Mouse (Mus musculus) gastrocnemius, adult 2 months (tissue): Measurements from ENCODE around the gene Ftsj3. TPM values are rescaled to one million over a fixed set of nuclear protein-coding genes. Genes with fewer than 3 reads are reported as not detected.
A peak's percentile ranks its signal among the peaks of the same experiment; 100 is the strongest.

Experiments used
- DNase-seq: peaks from one replicate; pipeline ENCODE4 v3.0.0; 2022
- H3K27ac ChIP-seq: fragments of 200-600 bp; 2 replicates; pipeline ENCODE4 v1.8.1; 2022; ENCODE audit warnings: mild to moderate bottlenecking
- H3K4me3 ChIP-seq: fragments of 200-600 bp; 2 replicates; pipeline ENCODE4 v1.8.1; 2022; ENCODE audit warnings: mild to moderate bottlenecking, moderate library complexity
- CTCF ChIP-seq: fragments of 200-600 bp; IDR thresholded peaks from 2 replicates; pipeline ENCODE4 v1.8.1; 2022; ENCODE audit warnings: antibody characterized with exemption, mild to moderate bottlenecking, moderate library complexity
- intact Hi-C: fragments of 180-260 bp; cut with DNase I; formaldehyde crosslinking; loops from one replicate; pipeline ENCODE4 v1.15.1; 2025
- total RNA-seq, 2 experiments: library from RNA; stranded (reverse); gene quantifications; 2 replicates each; pipeline ENCODE4 v1.2.3; 2021

Gene Ftsj3
- total RNA-seq, 2 experiments from 2014 or later = 21.9 to 22.3 TPM

DNA sequence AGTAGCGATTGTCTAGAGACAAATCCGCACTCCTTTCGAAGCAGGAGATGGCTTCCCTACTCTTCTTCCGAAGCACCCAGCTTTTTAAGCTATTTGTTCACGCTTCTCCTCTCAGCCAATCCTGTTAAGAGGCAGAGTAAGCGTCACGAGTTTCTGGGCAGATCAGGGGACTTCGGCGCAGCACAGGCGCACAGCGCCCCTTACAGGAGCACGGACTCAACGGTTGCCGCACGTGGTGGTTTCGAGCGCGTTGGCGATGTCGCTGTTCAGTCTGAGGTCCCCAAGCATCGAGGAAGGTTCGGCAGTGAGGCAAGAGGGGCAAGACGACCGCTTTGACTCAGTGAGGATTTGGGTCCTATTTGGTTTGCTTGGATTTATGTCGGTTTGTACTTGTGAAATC lies 20.6 kb upstream of the Ftsj3 start, which contains the start of gene Tcam1:
Gene Tcam1 (plus strand): TSS at position 219 of the 400 bp plus-strand sequence.
- intact Hi-C loops = loop anchor here (1.0 to 10.0 kb wide), 2 partner anchors 20 to 208 kb away; partner anchors contain the start of genes Ern1, Ftsj3 and Psmc5
- H3K4me3 ChIP-seq = peak within 1 kb of the TSS; percentile 61
- DNase-seq = peak; percentile 94
- peak within 1 kb of the TSS; percentile 56 for H3K27ac ChIP-seq
- TF ChIP-seq CTCF = peak; percentile 93

- no peak for TF ChIP-seq CTCF
- peak overlapping the region; percentile 99 for H3K27ac ChIP-seq
- no peak overlapping the region for H3K4me3 ChIP-seq
- DNase-seq = no peak
- intact Hi-C loops = loop anchor here (5.0 to 10.0 kb wide), 2 partner anchors 58 to 210 kb away; partner anchors contain the start of genes Ccdc47, Ddx42 and Ern1
These were observed 19.1 kb upstream of the Ftsj3 start for GRCm38 (mm10) chr11:106274971-106275411.

GRCm38 (mm10) chr11:106274374-106274773 lies 18.5 kb upstream of the Ftsj3 start:
- no peak for TF ChIP-seq CTCF
- Histone ChIP-seq H3K4me3 (no peak overlapping the region), H3K27ac (peak overlapping the region; percentile 99)
- peak; percentile 5 for DNase-seq
- intact Hi-C loops = loop anchor here (5.0 to 10.0 kb wide), 2 partner anchors 57 to 210 kb away; partner anchors contain the start of genes Ccdc47, Ddx42 and Ern1

GRCm38 (mm10) chr11:106273811-106274210 lies 17.9 kb upstream of the Ftsj3 start:
- Histone ChIP-seq H3K4me3 (peak overlapping the region; percentile 99), H3K27ac (peak overlapping the region; percentile 99)
- peak; percentile 10 for DNase-seq
- intact Hi-C loops = loop anchor here (5.0 to 10.0 kb wide), 2 partner anchors 57 to 211 kb away; partner anchors contain the start of genes Ccdc47, Ddx42 and Ern1
- TF ChIP-seq CTCF = no peak

DNA sequence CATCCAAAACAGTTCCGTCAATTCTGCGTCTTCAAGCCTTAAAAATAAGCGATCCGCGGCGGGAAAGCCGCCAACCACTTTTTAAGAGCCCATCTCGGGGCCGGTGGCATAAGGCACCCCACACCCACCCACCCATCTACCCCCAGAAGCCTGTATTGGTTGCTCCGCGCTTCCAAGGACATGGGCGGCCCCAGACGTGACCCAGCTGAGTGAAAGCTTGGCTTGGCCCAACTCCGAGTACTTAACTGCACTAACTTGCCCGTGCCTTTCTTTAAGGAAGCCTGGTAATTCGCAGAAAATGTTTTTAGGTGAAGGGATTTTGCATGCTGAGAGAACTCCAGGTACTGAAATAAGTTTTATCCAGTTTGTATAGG lies 17.4 kb upstream of the Ftsj3 start:
- no peak for DNase-seq
- no peak for TF ChIP-seq CTCF
- Histone ChIP-seq H3K4me3 (peak overlapping the region; percentile 99), H3K27ac (peak overlapping the region; percentile 99)
- intact Hi-C loops = loop anchor here (5.0 to 10.0 kb wide), 2 partner anchors 56 to 212 kb away; partner anchors contain the start of genes Ccdc47, Ddx42 and Ern1

DNA sequence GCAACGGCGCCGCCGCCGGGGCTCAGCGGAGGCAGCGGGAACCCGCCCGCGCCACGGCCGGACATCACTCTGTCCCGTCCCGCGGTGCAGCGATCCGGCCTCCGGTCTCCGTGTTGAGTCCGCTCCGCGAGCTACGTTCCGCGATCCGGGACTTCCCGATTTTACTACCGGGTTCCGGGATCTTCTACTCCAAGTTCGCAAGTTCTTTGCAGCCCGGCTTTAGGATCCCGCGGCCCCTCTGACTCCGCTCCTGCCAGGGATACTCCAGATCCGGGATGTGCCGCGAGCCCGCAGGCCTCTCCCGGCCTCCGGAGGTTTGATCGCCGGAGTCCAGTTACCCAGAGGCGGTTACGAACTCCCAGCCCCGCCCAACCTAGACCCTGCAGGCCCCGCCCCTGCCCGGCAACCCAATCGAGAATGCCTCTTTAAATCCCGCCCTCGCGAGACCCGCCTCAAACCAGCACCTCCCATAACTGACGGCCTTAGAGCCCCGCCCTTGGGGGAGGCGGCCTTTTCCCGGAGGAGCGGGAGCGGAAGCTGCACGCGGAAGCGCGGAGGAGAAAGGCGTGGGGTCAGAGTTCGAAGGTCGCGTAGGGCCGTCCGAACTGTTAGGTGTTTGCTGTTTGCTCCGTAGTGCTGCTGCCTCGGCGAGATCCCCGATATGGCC lies 16.9 kb upstream of the Ftsj3 start, which contains the start of gene Smarcd2:
Gene Smarcd2 (minus strand): TSS at position 329 of the 667 bp plus-strand sequence.
- peak; percentile 100 for DNase-seq
- Histone ChIP-seq H3K4me3 (peak within 1 kb of the TSS; percentile 99), H3K27ac (peak within 1 kb of the TSS; percentile 99)
- intact Hi-C loops = loop anchor here (5.0 to 10.0 kb wide), 2 partner anchors 55 to 212 kb away; partner anchors contain the start of genes Ccdc47, Ddx42 and Ern1
- no peak for TF ChIP-seq CTCF

- H3K27ac ChIP-seq = peak overlapping the region; percentile 99
- DNase-seq = peak; percentile 28
- intact Hi-C loops = loop anchor here (5.0 to 10.0 kb wide), 2 partner anchors 55 to 213 kb away; partner anchors contain the start of genes Ccdc47, Ddx42 and Ern1
These were observed 16.1 kb upstream of the Ftsj3 start for GRCm38 (mm10) chr11:106271794-106272643.

DNA sequence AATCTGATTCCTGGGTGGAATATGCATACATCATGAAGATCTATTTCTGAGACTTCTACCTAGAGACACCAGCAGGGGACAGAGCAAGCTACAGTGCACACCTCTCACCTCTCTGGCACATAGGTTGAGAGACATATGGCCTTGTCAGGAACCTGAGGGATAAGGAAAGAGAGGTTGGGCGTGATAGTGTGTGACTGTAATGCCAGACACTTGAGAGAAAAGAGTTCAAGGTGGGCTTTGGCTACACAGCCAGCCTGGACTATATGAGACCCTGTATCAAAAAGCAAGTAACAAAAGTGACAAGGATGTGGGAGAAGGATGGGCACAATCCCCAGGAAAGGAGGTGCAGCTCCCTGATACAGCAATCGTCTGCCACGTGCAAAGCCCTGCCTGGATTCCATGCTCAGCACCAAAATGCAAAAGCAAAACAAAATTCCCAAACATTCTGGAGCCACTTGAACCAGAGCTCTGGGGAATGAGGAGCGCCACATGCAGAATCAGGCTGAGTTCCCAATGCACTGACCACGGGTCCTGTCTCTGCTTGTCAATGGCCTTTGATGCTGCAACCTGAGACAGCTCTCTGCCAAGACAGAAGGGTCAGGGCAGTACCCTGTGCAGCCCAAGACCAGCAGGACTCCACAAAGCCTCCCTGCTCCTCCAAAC lies 15.4 kb upstream of the Ftsj3 start:
- no peak for TF ChIP-seq CTCF
- DNase-seq = peak; percentile 46
- intact Hi-C loops = loop anchor here (5.0 to 10.0 kb wide), 2 partner anchors 54 to 214 kb away; partner anchors contain the start of genes Ccdc47, Ddx42 and Ern1
- Histone ChIP-seq H3K4me3 (peak overlapping the region; percentile 99), H3K27ac (peak overlapping the region; percentile 99)

More at GRCm38 (mm10) chr11:106271794-106272643, 16.1 kb upstream of the Ftsj3 start:
- TF ChIP-seq CTCF = no peak
- peak overlapping the region; percentile 99 for H3K4me3 ChIP-seq

DNA sequence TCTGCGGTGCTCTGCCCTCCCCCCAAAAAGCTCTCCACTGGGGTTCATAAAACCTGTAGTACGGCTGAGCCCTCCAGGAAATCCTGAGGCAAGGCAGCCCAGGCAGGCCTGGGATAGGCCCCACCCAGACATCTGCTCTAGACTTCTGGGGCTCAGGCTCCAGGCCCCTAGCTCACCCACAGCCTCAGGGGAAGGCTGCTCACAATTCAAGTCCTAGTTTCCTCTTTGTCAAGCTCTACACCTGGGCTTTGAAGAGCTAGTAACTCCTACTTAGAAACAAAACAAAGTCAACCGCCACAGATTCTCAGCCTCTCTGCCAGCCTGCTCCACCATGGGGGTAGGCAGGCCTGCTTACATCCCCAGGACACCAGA lies 13.2 kb upstream of the Ftsj3 start:
- TF ChIP-seq CTCF = no peak
- Histone ChIP-seq H3K4me3 (peak overlapping the region; percentile 61), H3K27ac (peak overlapping the region; percentile 99)
- intact Hi-C loops = no loop called here
- DNase-seq = peak; percentile 59

DNA sequence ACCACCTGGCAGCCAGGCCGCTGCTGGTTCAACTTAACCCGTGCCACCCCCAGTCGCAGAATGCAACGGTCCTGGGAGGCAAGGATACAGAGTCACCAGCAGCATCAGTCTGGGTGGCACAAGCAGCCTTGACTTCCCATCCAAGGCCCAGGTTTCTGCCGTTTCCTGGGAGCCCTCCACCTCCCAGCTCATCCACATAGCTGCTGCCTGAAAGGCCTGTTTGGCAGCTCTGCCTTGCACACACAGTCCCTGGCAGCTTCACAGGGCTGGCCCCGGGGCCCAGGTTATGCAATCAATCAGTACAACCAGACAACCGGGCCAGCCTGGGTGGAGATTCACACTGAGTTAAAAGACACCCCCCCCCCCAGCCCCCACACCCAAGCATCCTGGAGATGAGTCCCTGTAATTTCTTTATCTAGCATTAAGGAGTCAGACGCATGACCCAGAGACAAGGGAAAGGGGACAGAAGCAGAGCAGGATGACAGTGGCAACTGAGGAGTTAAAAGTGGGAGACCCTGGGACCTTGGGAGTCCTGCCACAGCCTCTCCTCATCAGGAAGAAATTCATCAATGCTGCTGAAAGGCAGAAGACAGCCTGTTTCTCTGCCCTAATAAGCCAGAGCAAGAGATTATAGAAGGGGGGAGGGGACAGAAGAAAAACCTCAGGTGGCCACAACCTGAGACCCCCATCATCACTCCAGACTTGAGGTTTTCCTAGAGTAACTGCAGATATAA lies 12.6 kb upstream of the Ftsj3 start:
- peak; percentile 94 for DNase-seq
- H3K27ac ChIP-seq = peak overlapping the region; percentile 99
- peak overlapping the region; percentile 61 for H3K4me3 ChIP-seq
- intact Hi-C loops = no loop called here
- no peak for TF ChIP-seq CTCF

- peak overlapping the region; percentile 61 for H3K4me3 ChIP-seq
- intact Hi-C loops = no loop called here
- peak overlapping the region; percentile 99 for H3K27ac ChIP-seq
- DNase-seq = no peak
- no peak for TF ChIP-seq CTCF
These were observed 12.0 kb upstream of the Ftsj3 start for GRCm38 (mm10) chr11:106267871-106268270.
